Mouse (Mus musculus) forebrain, embryonic 16.5 days (tissue): Measurements from ENCODE around the gene Hoxa10. TPM values are rescaled to one million over a fixed set of nuclear protein-coding genes. Genes with fewer than 3 reads are reported as not detected.

Experiments used
- ATAC-seq: fragments of 200-750 bp; cut with Nextera tagmentation; 2 replicates; pipeline ENCODE4 v1.8.0; 2017; ENCODE audit warnings: mild to moderate bottlenecking, moderate library complexity
- H3K27ac ChIP-seq: fragments of 300-500 bp; sonication (generic); 2 replicates; pipeline ENCODE4 v1.5.1; 2014; ENCODE audit warnings: low read length, control low read depth
- H3K27me3 ChIP-seq: fragments of 300-500 bp; sonication (generic); replicated peaks from 2 replicates; pipeline ENCODE4 v1.6.1; 2014; ENCODE audit warnings: low read length; ENCODE audit not compliant: control insufficient read depth, insufficient read depth
- H3K36me3 ChIP-seq: fragments of 300-500 bp; sonication (generic); 2 replicates; pipeline ENCODE4 v1.6.1; 2014; ENCODE audit not compliant: control insufficient read depth, insufficient read depth
- H3K4me1 ChIP-seq: fragments of 300-500 bp; sonication (generic); replicated peaks from 2 replicates; pipeline ENCODE4 v1.6.1; 2014; ENCODE audit warnings: low read length; ENCODE audit not compliant: control insufficient read depth, insufficient read depth
- H3K4me2 ChIP-seq: fragments of 300-500 bp; sonication (generic); 2 replicates; pipeline ENCODE4 v1.6.1; 2014; ENCODE audit warnings: mild to moderate bottlenecking, low read length, control low read depth
- H3K4me3 ChIP-seq: fragments of 300-500 bp; sonication (generic); replicated peaks from 2 replicates; pipeline ENCODE4 v1.5.1; 2014; ENCODE audit warnings: mild to moderate bottlenecking, low read length, control low read depth
- H3K9ac ChIP-seq: fragments of 300-500 bp; sonication (generic); replicated peaks from 2 replicates; pipeline ENCODE4 v1.6.1; 2014; ENCODE audit warnings: low read depth, low read length, control low read depth
- H3K9me3 ChIP-seq: fragments of 300-500 bp; sonication (generic); 2 replicates; pipeline ENCODE4 v1.6.1; 2016; ENCODE audit warnings: low read length; ENCODE audit not compliant: control insufficient read depth
- WGBS: fragments of 180-500 bp; shearing (Covaris S2); extraction: QIAGEN DNeasy Blood & Tissue Kit; methylation state at CpG from one replicate; pipeline ENCODE4 v1.1.7; 2014; 5-methylcytosine and 5-hydroxymethylcytosine counted together
- polyA plus RNA-seq: library from polyadenylated mRNA; unstranded; fragments of >200 nt; fragmentation: Nextera tagmentation; extraction: Ambion mirVana; gene quantifications from 2 replicates; pipeline ENCODE4 v1.2.1, GENCODE M21; 2015

The Hoxa10 gene
- polyA plus RNA-seq, 1 experiment from 2014 or later, result not detected

GRCm38 (mm10) chr6:52256956-52257355, 16.3 kb upstream of the Hoxa10 start:
- Histone ChIP-seq H3K27me3 (peaks cover 72% of the 10 kb centered on the region), H3K4me3 (no peak overlapping the region), H3K27ac (no peak overlapping the region), H3K9ac (no peak overlapping the region), H3K4me1 (peaks cover 16% of the 10 kb centered on the region), H3K4me2 (no peak overlapping the region), H3K9me3 (no peaks in the 10 kb centered on the region), H3K36me3 (no peaks in the 10 kb centered on the region)
- WGBS, result under 1% methylated on average over 6 of the region's 6 CpGs
- no peak for ATAC-seq

DNA sequence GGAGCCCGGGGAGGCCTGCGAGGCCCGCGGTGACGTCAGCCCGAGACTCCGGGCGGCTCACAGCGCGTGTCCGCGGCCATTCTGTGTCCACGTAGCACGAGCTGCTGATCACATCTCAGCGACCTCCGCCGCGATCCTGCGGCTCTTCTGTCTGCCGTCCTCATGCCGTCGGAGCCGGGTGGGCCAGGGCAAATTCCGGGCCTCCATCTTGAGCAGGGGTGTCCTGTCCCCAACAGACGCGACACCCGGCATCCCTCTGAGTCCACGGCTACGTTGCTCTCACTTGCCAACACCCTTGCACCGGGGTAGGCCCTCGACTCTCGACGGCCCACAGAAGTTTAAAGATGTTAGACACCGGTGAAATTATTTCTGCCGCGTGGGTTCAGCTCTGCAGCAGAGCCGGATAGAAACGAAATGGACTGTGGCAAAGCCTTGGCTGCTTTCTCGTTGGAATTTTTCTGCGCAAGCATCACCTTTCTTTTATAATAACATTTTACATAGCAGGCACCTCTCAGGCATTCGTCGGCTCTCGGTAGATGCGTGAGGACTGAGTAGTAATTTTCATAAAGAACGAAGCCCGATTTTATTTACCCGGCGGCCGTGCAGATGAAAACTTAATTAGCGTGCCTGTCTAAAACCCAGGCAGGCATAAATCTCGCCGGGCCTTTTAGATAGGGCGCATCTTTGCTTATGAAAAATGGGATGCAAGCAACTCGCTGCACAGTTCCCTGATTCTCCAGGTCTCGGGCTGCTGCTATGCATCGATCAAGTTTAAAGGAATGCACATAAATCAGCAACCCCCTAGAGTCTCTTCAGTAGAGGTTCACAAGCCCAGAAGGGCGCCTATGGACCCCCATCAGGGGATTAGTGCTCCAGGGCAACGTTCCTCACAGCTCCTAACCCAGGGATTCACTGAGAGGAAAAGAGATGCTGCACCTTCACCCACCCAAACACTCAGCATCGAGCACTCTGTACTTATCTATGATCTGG, 13.2 kb upstream of the Hoxa10 start:
- peaks cover 76% of the 10 kb centered on the region for H3K27me3 ChIP-seq
- WGBS, result under 1% methylated on average over 59 of the region's 59 CpGs
- peaks cover 4% of the 10 kb centered on the region; the same call in 1 of the 2 replicates for H3K4me1 ChIP-seq
- H3K9me3 ChIP-seq, result no peaks in the 10 kb centered on the region
- no peak overlapping the region for H3K9ac ChIP-seq
- H3K27ac ChIP-seq, result no peak overlapping the region
- H3K4me2 ChIP-seq, result no peak overlapping the region
- H3K36me3 ChIP-seq, result no peaks in the 10 kb centered on the region
- no peak overlapping the region for H3K4me3 ChIP-seq
- no peak for ATAC-seq

- no peak overlapping the region for H3K4me3 ChIP-seq
- no peak for ATAC-seq
- H3K36me3 ChIP-seq, result no peaks in the 10 kb centered on the region
- WGBS, result under 1% methylated on average over 35 of the region's 35 CpGs
- H3K9me3 ChIP-seq, result no peaks in the 10 kb centered on the region
- H3K9ac ChIP-seq, result no peak overlapping the region
- no peak overlapping the region for H3K4me2 ChIP-seq
- peaks cover 4% of the 10 kb centered on the region; the same call in 1 of the 2 replicates for H3K4me1 ChIP-seq
- peaks cover 77% of the 10 kb centered on the region for H3K27me3 ChIP-seq
- no peak overlapping the region for H3K27ac ChIP-seq
These were observed 12.2 kb upstream of the Hoxa10 start for GRCm38 (mm10) chr6:52252775-52253376.

DNA sequence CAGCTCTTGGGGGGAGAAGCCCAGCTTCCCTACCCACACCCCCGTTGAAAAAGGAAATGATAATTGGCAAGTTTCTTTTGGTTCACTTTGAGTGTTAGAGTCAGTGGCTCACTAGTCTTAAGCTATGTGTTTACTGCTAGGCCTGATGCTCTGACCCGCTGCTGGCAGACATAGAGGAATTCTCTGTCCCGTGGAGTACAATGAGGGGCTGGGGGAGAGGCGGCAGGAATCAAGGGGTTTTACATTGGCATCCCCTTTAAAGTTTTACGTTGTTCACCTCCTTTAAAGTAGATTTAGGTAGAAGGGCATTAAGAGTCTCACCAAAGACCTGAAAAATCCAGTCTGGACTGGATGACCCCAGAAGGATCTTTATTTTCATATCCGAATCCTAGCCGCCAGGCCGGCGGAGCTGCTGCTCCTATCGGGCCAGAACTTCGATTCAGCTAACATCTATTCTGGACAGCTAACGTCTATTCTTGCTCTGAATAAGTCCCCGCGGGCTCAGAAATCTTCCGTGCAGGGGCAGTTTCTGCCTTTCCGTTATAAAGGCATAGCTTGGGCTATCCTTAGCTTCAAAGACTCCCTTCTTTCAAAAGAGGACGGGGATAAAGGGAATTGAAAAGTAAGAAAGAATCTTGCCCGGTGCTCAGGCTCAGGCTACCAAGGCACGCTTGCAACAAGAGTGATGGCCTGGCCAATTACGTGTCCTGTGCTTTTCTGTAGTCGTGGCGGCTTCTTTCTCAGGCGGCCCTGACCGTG, 11.5 kb upstream of the Hoxa10 start:
- Histone ChIP-seq H3K4me1 (peaks cover 4% of the 10 kb centered on the region; the same call in 1 of the 2 replicates), H3K9me3 (no peaks in the 10 kb centered on the region), H3K4me3 (no peak overlapping the region), H3K9ac (no peak overlapping the region), H3K27me3 (peaks cover 77% of the 10 kb centered on the region), H3K27ac (no peak overlapping the region), H3K36me3 (no peaks in the 10 kb centered on the region), H3K4me2 (no peak overlapping the region)
- WGBS, result 1% methylated on average over 24 of the region's 24 CpGs
- ATAC-seq, result no peak

- Histone ChIP-seq H3K4me1 (peaks cover 4% of the 10 kb centered on the region; the same call in 1 of the 2 replicates), H3K4me3 (no peak overlapping the region), H3K9ac (no peak overlapping the region), H3K9me3 (no peaks in the 10 kb centered on the region), H3K36me3 (no peaks in the 10 kb centered on the region), H3K27ac (no peak overlapping the region), H3K4me2 (no peak overlapping the region), H3K27me3 (peaks cover 77% of the 10 kb centered on the region)
- no peak for ATAC-seq
- 8% methylated on average over 7 of the region's 7 CpGs for WGBS
These were observed 10.7 kb upstream of the Hoxa10 start for GRCm38 (mm10) chr6:52251177-52251879.

DNA sequence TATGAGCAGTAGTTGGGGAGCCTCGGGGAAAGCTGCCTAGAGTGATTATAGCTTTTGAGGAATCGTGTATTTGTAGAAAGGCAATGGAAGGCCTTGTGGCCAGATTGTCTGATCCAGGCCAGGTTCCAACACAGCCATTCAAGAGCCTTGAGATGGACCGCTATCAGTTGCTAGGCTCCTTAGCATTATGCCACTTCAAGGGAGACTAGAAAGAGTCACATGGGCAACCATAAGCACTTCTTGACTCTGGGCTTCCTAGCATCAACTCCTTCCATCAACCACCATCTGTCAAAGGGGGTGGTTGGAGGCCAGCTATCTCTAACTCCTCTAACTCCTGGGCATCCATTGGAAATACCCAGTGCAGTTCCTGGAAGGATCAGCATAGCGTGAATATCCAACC, 9.2 kb upstream of the Hoxa10 start:
- Histone ChIP-seq H3K4me3 (no peak overlapping the region), H3K9me3 (no peaks in the 10 kb centered on the region), H3K27me3 (peaks cover 82% of the 10 kb centered on the region), H3K27ac (no peak overlapping the region), H3K9ac (no peak overlapping the region), H3K4me2 (no peak overlapping the region), H3K4me1 (peaks cover 4% of the 10 kb centered on the region; the same call in 1 of the 2 replicates), H3K36me3 (no peaks in the 10 kb centered on the region)
- WGBS, result 1% methylated on average over 4 of the region's 4 CpGs
- ATAC-seq, result no peak

DNA sequence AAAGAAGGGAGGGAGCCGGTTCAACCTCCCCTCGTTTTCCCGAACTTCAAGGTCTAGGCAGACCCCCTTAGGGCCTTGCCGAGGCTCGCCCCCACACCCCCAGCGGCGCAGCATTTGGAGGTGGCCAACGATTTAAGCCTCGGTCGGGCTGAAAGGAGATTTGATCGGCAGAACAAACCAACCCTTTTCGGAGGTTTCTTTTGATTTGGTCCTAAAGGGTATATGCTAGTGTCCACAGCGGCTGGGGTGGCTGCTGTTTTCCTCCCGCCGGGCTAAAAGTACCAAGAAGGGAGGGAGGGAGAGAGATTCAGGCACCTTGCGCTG, 8.7 kb upstream of the Hoxa10 start:
- Histone ChIP-seq H3K4me1 (peaks cover 4% of the 10 kb centered on the region; the same call in 1 of the 2 replicates), H3K36me3 (no peaks in the 10 kb centered on the region), H3K4me3 (no peak overlapping the region), H3K27ac (no peak overlapping the region), H3K27me3 (peaks cover 86% of the 10 kb centered on the region), H3K9me3 (no peaks in the 10 kb centered on the region), H3K4me2 (no peak overlapping the region), H3K9ac (no peak overlapping the region)
- under 1% methylated on average over 16 of the region's 16 CpGs for WGBS
- no peak for ATAC-seq

- H3K36me3 ChIP-seq, result no peaks in the 10 kb centered on the region
- H3K4me2 ChIP-seq, result no peak overlapping the region
- H3K9ac ChIP-seq, result no peak overlapping the region
- peaks cover 87% of the 10 kb centered on the region for H3K27me3 ChIP-seq
- H3K9me3 ChIP-seq, result no peaks in the 10 kb centered on the region
- no peak overlapping the region for H3K27ac ChIP-seq
- WGBS, result 2% methylated on average over 27 of the region's 27 CpGs
- no peak overlapping the region for H3K4me3 ChIP-seq
- peaks cover 4% of the 10 kb centered on the region; the same call in 1 of the 2 replicates for H3K4me1 ChIP-seq
- no peak for ATAC-seq
These were observed 8.2 kb upstream of the Hoxa10 start for GRCm38 (mm10) chr6:52248638-52249414.
